Mouse (Mus musculus): ENCODE measurements around the gene Actl6a.
"Not testable (repeated sequence)": the region's sequence is repeated elsewhere in the genome, so short reads cannot be mapped to it uniquely, and the experiment has no call there.

Actl6a gene

GRCm38 (mm10) chr3:32694737-32695582 lies 11.1 kb upstream of the Actl6a start:
- DNase-seq (ENCODE audit: low spot score in 2 of 2), result no peak

- DNase-seq (ENCODE audit: low spot score in 2 of 2), result no peak
These were observed 10.5 kb upstream of the Actl6a start for GRCm38 (mm10) chr3:32695583-32695980.

- peak; percentile 90 to 92 for DNase-seq (ENCODE audit: low spot score in 2 of 2)
These were observed 7.8 kb upstream of the Actl6a start for GRCm38 (mm10) chr3:32698228-32698863.

- not testable (repeated sequence) for DNase-seq (ENCODE audit: low spot score in 2 of 2)
These were observed 2.1 kb upstream of the Actl6a start for GRCm38 (mm10) chr3:32704021-32704420.

GRCm38 (mm10) chr3:32704632-32705031 lies 1.5 kb upstream of the Actl6a start:
- not testable (repeated sequence) for DNase-seq (ENCODE audit: low spot score in 2 of 2)

- no peak for DNase-seq (ENCODE audit: low spot score in 2 of 2)
These were observed 1.9 kb downstream of the Actl6a start for GRCm38 (mm10) chr3:32708052-32708367.

GRCm38 (mm10) chr3:32708368-32709231 lies 2.5 kb downstream of the Actl6a start:
- DNase-seq (ENCODE audit: low spot score in 2 of 2), result peak; percentile 94 to 99

- DNase-seq (ENCODE audit: low spot score in 2 of 2), result no peak
These were observed 3.3 kb downstream of the Actl6a start for GRCm38 (mm10) chr3:32709388-32709787.

GRCm38 (mm10) chr3:32713711-32714110 lies 7.6 kb downstream of the Actl6a start:
- no peak for DNase-seq (ENCODE audit: low spot score in 2 of 2)

- DNase-seq (ENCODE audit: low spot score in 2 of 2), result not testable (repeated sequence)
These were observed 11.3 kb downstream of the Actl6a start for GRCm38 (mm10) chr3:32717403-32717802.

GRCm38 (mm10) chr3:32718271-32718670 lies 12.2 kb downstream of the Actl6a start:
- DNase-seq (ENCODE audit: low spot score in 2 of 2), result no peak

- DNase-seq (ENCODE audit: low spot score in 2 of 2), result no peak
These were observed 18.1 kb downstream of the Actl6a start for GRCm38 (mm10) chr3:32724191-32724590.

GRCm38 (mm10) chr3:32725951-32726350 lies 19.9 kb downstream of the Actl6a start:
- DNase-seq (ENCODE audit: low spot score in 2 of 2), result no peak

- DNase-seq (ENCODE audit: low spot score in 2 of 2), result no peak
These were observed 21.8 kb downstream of the Actl6a start for GRCm38 (mm10) chr3:32727861-32728260.

GRCm38 (mm10) chr3:32736244-32737171 lies 30.4 kb downstream of the Actl6a start, which contains the start of gene Ndufb5:
Ndufb5 (plus strand) TSS chr3:32736990.
- DNase-seq (ENCODE audit: low spot score in 2 of 2), result peak; percentile 85 to 96

- no peak for DNase-seq (ENCODE audit: low spot score in 2 of 2)
These were observed 31.1 kb downstream of the Actl6a start, which contains the start of gene Mrpl47 for GRCm38 (mm10) chr3:32737172-32737655. Mrpl47 (minus strand) TSS chr3:32737605.

GRCm38 (mm10) chr3:32738549-32738948 lies 32.5 kb downstream of the Actl6a start:
- no peak for DNase-seq (ENCODE audit: low spot score in 2 of 2)

GRCm38 (mm10) chr3:32742276-32742780 lies 36.2 kb downstream of the Actl6a start:
- DNase-seq (ENCODE audit: low spot score in 2 of 2), result no peak

GRCm38 (mm10) chr3:32745001-32745400 lies 38.9 kb downstream of the Actl6a start:
- no peak for DNase-seq (ENCODE audit: low spot score in 2 of 2)

- not testable (repeated sequence) for DNase-seq (ENCODE audit: low spot score in 2 of 2)
These were observed 39.3 kb downstream of the Actl6a start for GRCm38 (mm10) chr3:32745426-32745825.

- DNase-seq (ENCODE audit: low spot score in 2 of 2), result no peak
These were observed 42.3 kb downstream of the Actl6a start for GRCm38 (mm10) chr3:32748384-32748783.
